In the genomic region with DNA sequence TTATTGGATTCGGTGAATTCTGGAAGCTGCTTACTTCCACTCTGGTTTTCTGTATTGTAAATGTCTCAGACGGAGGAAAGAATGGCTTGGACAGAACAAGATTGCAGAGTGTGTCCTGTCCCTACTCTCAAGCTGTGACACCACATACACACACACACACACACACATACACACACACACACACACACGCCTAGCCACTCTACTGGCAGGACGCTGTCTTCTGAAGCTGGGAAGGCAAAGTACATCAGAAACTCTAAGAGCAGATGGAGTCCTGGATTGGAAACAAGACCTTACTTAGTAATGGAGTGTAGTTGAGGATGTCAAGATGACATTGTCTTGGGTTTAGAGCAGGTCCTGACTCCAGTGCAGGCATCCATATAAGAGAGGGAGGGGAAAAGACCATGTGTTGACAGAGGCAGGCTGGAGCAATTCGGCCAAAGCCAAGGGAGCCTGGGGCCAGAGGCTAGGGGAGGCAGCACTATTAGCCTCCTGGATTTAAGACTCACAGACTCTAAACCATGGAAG, we compare ENCODE assay signal across 28 mouse cellular contexts. TPM values are rescaled to one million over a fixed set of nuclear protein-coding genes. Genes with fewer than 3 reads are reported as not detected.
A peak's percentile ranks its signal among the peaks of the same experiment; 100 is the strongest.
DNase-seq lines count a peak whose midpoint lies in the region; ATAC-seq lines count a peak whose summit lies in the region.
"Had no signal": no experiment of that assay in that cellular context is flagged by ENCODE, and none has a peak within 500 bp of the region (broad histone marks: within the 10 kb centered on the region; RNA-seq: fewer than 3 reads in every experiment).

No protein-coding gene starts in this region.

- H3K27ac ChIP-seq in lung, embryonic 16.5 days (ENCODE audit: low read length) = no peak overlapping the region
- H3K27ac ChIP-seq in midbrain, embryonic 10.5 days (replicated peaks) = no peak overlapping the region
- H3K27ac ChIP-seq: embryonic facial prominence, embryonic 13.5 days; embryonic facial prominence, embryonic 15.5 days; forebrain, embryonic 10.5 days; forebrain, embryonic 12.5 days had no signal

- H3K9ac ChIP-seq in lung, embryonic 16.5 days (ENCODE audit: low read length) = no peak overlapping the region
- H3K9ac ChIP-seq: embryonic facial prominence, embryonic 13.5 days; embryonic facial prominence, embryonic 15.5 days; forebrain, embryonic 12.5 days had no signal

- H3K36me3 ChIP-seq in lung, embryonic 16.5 days (ENCODE audit: control insufficient read depth, insufficient read depth, low read length) = no peaks in the 10 kb centered on the region
- H3K36me3 ChIP-seq in midbrain, embryonic 10.5 days = no peaks in the 10 kb centered on the region
- H3K36me3 ChIP-seq: embryonic facial prominence, embryonic 13.5 days; embryonic facial prominence, embryonic 15.5 days; forebrain, embryonic 10.5 days; forebrain, embryonic 12.5 days; G1E had no signal

- no peaks in the 10 kb centered on the region for H3K27me3 ChIP-seq in lung, embryonic 16.5 days (ENCODE audit: control insufficient read depth, insufficient read depth, low read depth, low read length)
- H3K27me3 ChIP-seq in midbrain, embryonic 10.5 days (ENCODE audit: low read depth, poor library complexity, severe bottlenecking) = no peaks in the 10 kb centered on the region
- H3K27me3 ChIP-seq: embryonic facial prominence, embryonic 13.5 days; embryonic facial prominence, embryonic 15.5 days; forebrain, embryonic 12.5 days had no signal

- H3K4me3 ChIP-seq in lung, embryonic 16.5 days (ENCODE audit: low read length) = no peak overlapping the region
- H3K4me3 ChIP-seq in midbrain, embryonic 10.5 days = no peak overlapping the region
- H3K4me3 ChIP-seq: embryonic facial prominence, embryonic 13.5 days; embryonic facial prominence, embryonic 15.5 days; erythroblast, embryonic 14.5 days; forebrain, embryonic 10.5 days; forebrain, embryonic 12.5 days had no signal

- H3K9me3 ChIP-seq in lung, embryonic 16.5 days (ENCODE audit: control insufficient read depth, low read length) = no peaks in the 10 kb centered on the region
- 0 out of 2 replicates have a peak, but pooled peaks cover 3% of the 10 kb centered on the region for H3K9me3 ChIP-seq in midbrain, embryonic 10.5 days (replicated peaks)
- H3K9me3 ChIP-seq: embryonic facial prominence, embryonic 13.5 days; embryonic facial prominence, embryonic 15.5 days; forebrain, embryonic 10.5 days; forebrain, embryonic 12.5 days; G1E had no signal

- H3K4me1 ChIP-seq in lung, embryonic 16.5 days (replicated peaks; ENCODE audit: control insufficient read depth, insufficient read depth, low read length) = no peaks in the 10 kb centered on the region
- no peaks in the 10 kb centered on the region for H3K4me1 ChIP-seq in midbrain, embryonic 10.5 days
- H3K4me1 ChIP-seq: embryonic facial prominence, embryonic 13.5 days; embryonic facial prominence, embryonic 15.5 days; forebrain, embryonic 10.5 days; forebrain, embryonic 12.5 days had no signal

- WGBS in lung, embryonic 16.5 days = 74% methylated on average over 5 of the region's 5 CpGs
- 82% methylated on average over 5 of the region's 5 CpGs for WGBS in midbrain, embryonic 10.5 days

- no peak overlapping the region for H3K4me2 ChIP-seq in lung, embryonic 16.5 days (ENCODE audit: low read depth, low read length)
- H3K4me2 ChIP-seq: embryonic facial prominence, embryonic 13.5 days; embryonic facial prominence, embryonic 15.5 days; forebrain, embryonic 12.5 days had no signal

- no peak for DNase-seq in lung, postnatal 25 days (ENCODE audit: low spot score)
- DNase-seq in lung, postnatal 10 days = peak; percentile 38
- no peak for DNase-seq in lung, adult 18-20 months
- peak; percentile 13 to 67 for DNase-seq in lung, postnatal 4 days
- no peak for DNase-seq in midbrain, embryonic 10.5 days (ENCODE audit: low spot score)
- DNase-seq: adrenal gland, adult 8-10 months; adrenal gland, postnatal 14 days; adrenal gland, postnatal 36 days; B cell, adult 2 months; cerebellum, adult 18-20 months; cerebellum, adult 8-10 months; cerebellum, adult 9-11 months; cerebellum, postnatal 14 days; cerebellum, postnatal 36 days; embryo, embryonic 11 days had no signal

- peak; percentile 54 for ATAC-seq in lung, embryonic 16.5 days (ENCODE audit: low read depth)
- ATAC-seq: activated CD4-positive, CD25-positive, alpha-beta regulatory T cell, adult 4 months; CD4-positive, CD25-positive, alpha-beta regulatory T cell, adult 4 months; forebrain, embryonic 14.5 days; forebrain, embryonic 16.5 days; Patski had no signal

RNA-seq across cellular contexts. Expression of gene Otos, which starts 24.7 kb away (rescaled TPM):
- polyA plus RNA-seq in lung, embryonic 16.5 days (2015; fragmentation: Nextera tagmentation; extraction: Ambion mirVana) = 0.23 TPM in 1 of 2 replicates, not detected in the other
- polyA plus RNA-seq in midbrain, embryonic 10.5 days (2016; fragmentation: Nextera tagmentation; extraction: Ambion mirVana) = 0.07 TPM in 1 of 2 replicates, not detected in the other
- polyA plus RNA-seq: embryonic facial prominence, embryonic 11.5 days; embryonic facial prominence, embryonic 13.5 days; forebrain, embryonic 14.5 days; G1E had no signal

RNA-seq across cellular contexts. Expression of gene Cops9, which starts 31.5 kb away (rescaled TPM):
- 386 and 399 TPM in 2 replicates for polyA plus RNA-seq in lung, embryonic 16.5 days (2015; fragmentation: Nextera tagmentation; extraction: Ambion mirVana)
- polyA plus RNA-seq in midbrain, embryonic 10.5 days (2016; fragmentation: Nextera tagmentation; extraction: Ambion mirVana) = 368 and 378 TPM in 2 replicates

RNA-seq across cellular contexts. Expression of gene Olfr12, which starts 55.7 kb away (rescaled TPM):
- polyA plus RNA-seq in lung, embryonic 16.5 days (2015; fragmentation: Nextera tagmentation; extraction: Ambion mirVana) = not detected in 2 replicates
- polyA plus RNA-seq in midbrain, embryonic 10.5 days (2016; fragmentation: Nextera tagmentation; extraction: Ambion mirVana) = not detected in 2 replicates
- polyA plus RNA-seq: activated CD4-positive, CD25-positive, alpha-beta regulatory T cell, adult 4 months; CD4-positive, CD25-positive, alpha-beta regulatory T cell, adult 4 months; embryonic facial prominence, embryonic 11.5 days; embryonic facial prominence, embryonic 13.5 days; erythroblast, embryonic 14.5 days; forebrain, embryonic 10.5 days; forebrain, embryonic 12.5 days; forebrain, embryonic 14.5 days; forebrain, embryonic 16.5 days; G1E; Patski had no signal

Comparison
In these comparisons a context has a peak if more than half of its experiments do, and no peak if none do; other contexts are left out.
1. DNase-seq: peak in lung, postnatal 10 days (single experiment) and lung, postnatal 4 days (2 of 2); none in lung, postnatal 25 days (single experiment), lung, adult 18-20 months (0 of 2) and midbrain, embryonic 10.5 days (single experiment).